Mouse (Mus musculus) left cerebral cortex, postnatal 36 days (tissue): Measurements from ENCODE around the gene Tgfbr3. TPM values are rescaled to one million over a fixed set of nuclear protein-coding genes. Genes with fewer than 3 reads are reported as not detected.

Experiments used
- DNase-seq, 2 experiments: peaks; one replicate each; pipeline ENCODE4 v3.0.0; 2021 to 2022; ENCODE audit warnings: low spot score in 2 of 2, mixed read lengths in 1 of 2
- intact Hi-C: fragments of 180-260 bp; cut with DNase I; formaldehyde crosslinking; loops from one replicate; pipeline ENCODE4 v1.15.1; 2025
- total RNA-seq, 2 experiments: library from RNA; stranded (reverse); gene quantifications; 2 replicates each; pipeline ENCODE4 v1.2.3; 2021

Tgfbr3 gene
- total RNA-seq, 2 experiments from 2014 or later = 7.9 to 10.1 TPM

DNA sequence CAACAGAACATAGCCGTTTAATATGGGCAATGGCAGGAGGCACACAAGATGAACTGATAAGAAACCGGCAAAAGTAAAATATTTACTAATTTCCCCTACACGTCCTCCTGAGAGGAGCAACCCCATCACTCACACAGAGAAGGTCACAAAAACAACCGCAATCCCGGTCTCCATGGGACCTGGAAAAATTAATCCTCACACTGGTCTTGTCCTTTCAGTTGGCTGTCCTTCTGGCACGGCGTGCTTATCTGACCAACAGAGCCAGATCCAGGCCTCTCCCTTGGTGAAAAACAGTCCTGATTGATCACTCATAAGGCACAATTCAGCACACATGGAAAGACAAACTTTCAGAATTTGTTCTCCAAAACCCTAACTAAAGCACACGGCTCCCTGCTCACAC lies 157.2 kb downstream of the Tgfbr3 start:
- no peak for DNase-seq
- intact Hi-C loops = no loop called here

DNA sequence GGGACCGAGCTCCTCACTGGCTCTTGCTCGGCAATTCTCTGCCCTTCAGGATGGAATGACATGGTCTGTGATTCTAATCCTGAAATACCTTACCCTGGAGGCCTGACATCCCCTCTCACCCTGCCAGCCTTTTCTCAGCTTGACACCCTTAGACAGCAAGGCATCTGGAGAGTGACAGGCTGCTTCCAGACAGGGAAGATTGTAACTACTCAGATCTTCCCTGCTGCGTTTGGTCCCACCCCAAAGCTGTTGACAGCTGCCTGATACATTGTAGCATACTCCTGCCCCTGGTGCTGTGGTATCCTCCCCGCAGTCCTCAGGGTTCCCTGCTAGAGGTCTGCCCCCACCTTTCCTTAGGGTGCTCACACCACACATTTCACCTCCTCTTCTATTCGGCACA lies 160.1 kb downstream of the Tgfbr3 start:
- intact Hi-C loops = no loop called here
- no peak for DNase-seq

DNA sequence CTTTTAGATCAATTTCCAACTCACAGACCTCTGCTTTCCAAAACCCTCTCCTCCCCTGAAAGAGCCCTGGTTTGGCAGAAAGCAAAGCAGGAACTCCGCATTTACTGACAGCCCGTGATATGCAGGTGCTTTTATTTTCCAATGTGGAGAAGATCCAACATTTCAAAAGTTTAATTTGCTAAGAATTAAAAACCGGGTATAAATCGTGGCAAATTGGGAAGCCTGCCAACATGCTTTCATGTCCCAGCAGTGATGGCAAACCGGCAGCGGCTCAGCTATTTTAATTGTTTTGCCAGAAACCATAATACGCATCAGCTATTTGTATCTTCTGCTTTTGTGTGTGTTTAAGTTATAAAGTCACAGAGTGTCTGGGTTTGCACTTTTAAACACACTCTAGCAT lies 162.9 kb downstream of the Tgfbr3 start:
- no peak for DNase-seq
- intact Hi-C loops = no loop called here

DNA sequence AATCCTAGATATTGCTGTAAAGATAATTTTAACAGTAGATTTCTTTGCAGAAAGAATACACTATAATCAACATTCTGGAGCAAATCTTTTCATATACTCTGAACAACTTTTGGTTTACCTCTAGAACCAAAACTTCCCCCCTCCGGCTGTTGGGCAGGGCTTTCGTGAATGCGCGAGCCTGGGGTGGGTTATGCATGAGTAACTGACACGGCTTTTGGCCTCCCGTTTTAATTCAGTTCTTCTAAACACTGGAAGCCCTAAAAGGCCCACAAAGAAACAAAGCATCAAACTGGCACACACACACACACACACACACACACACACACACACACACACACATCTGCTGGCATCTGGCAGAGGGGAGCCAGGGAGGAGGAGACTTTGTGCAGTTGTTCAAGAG lies 164.3 kb downstream of the Tgfbr3 start:
- no peak for DNase-seq
- intact Hi-C loops = no loop called here

DNA sequence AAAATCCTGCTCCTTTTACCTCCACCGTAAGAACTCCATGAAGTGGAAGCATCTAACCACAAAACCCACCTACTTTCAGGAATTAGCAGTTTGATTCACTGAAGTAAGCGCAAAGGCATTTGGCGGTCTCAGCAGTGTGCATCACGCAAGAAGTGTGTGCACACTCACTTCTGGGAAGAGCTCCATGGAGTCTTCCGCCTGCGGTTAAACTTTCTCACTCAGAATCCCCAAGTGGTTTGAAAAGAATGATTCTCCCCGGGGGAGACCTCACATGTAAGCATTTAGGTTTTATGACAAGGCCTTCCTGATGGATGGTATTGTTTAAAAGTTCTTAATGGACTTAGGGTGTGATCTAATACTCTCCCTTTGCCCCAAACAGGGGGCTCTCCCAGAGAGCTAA lies 164.9 kb downstream of the Tgfbr3 start:
- intact Hi-C loops = no loop called here
- DNase-seq = no peak

DNA sequence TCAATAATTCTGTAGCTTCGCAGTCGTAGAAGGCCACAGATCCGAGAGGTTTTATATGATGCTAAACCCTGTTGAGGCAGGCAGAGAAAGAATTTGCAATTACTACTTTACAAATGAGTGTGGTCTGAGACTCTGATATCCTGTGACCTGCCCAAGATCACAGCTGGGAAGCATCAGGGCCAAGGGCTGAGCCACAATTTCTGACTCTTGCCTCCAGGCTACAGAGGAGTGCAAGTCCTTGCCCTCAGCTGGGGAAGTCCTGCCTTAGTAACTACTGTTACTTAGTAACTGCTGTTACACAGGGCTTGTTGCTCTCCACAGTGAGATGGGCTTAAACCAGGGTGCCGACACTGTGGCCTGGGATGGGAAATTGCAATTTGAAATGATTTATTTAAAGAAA lies 166.8 kb downstream of the Tgfbr3 start:
- intact Hi-C loops = no loop called here
- no peak for DNase-seq

DNA sequence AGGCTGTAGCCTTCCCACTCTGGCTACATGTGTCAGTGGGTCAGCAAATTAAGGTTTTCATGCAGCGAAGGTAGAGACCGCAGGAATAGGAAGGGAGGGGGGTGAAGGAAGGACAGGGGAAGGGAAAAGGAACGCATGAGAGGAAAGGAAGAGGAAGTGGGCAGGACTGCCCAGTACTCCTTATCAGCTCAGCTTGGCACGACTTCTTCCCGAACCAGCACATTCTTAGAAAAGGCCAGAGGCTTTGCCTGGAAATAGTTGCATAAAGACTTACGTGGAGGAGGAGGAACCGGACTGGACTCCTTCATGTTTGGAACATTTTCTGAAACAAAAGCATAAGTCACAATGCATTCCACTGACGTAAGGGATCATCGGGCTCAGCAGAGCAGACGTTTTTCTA lies 168.3 kb downstream of the Tgfbr3 start:
- intact Hi-C loops = no loop called here
- DNase-seq = no peak

DNA sequence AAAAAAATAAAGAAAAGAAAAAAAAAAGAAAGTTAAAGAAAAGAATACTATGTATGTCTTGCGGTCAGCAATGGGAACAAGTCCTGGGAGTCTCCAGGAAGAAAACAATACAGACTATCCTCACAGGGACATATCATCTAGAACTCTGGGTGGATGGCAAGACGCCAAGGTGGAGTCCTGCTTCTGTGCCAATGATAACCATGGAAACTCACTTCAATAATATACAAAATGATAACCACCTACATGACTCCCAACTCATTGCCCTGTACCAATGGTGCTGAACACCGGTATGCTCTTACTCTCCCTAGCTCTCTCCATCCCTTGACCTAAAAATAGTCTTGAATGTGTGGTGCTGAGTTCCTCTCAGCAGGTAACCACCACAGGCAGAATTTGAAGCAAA lies 168.8 kb downstream of the Tgfbr3 start:
- no peak for DNase-seq
- intact Hi-C loops = no loop called here

DNA sequence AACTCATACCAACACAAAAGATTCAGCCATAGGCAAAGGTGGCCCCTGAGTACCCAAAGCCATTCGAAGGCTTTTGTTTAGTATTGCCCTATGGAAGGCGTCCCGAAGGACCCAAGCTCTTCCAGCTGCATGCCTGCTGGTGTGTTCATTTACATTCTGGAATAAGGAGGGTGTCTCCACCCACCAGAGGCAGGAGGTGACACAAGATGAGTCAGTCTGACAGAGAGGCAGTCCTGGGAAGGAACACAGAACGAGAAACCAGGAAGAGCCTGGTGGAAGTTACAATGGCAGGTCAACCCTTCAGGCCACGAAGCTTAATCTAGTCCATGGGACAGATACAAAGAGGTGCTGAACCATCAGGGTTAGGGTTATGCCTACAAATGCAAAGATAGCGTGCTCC lies 169.5 kb downstream of the Tgfbr3 start:
- intact Hi-C loops = no loop called here
- no peak for DNase-seq

DNA sequence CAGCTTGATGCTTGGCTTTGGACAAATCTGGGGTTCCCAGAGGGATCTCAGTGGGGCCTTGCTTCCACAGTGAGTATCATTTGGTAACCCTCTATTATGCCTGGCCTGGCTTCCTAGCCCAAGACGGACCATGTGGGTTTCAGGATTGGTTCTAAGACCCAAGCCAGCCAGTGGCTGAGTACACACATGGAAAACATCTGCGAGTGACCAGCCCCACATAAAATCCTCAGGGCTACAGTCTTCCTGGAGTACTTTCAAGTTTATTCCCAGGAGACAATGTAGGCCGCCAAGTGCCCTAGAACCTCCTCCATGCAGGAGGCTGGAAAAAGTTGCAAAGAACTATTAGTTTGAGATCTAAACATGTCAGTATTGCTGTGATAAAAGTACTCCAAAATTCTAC lies 172.6 kb downstream of the Tgfbr3 start:
- DNase-seq = no peak
- intact Hi-C loops = no loop called here

DNA sequence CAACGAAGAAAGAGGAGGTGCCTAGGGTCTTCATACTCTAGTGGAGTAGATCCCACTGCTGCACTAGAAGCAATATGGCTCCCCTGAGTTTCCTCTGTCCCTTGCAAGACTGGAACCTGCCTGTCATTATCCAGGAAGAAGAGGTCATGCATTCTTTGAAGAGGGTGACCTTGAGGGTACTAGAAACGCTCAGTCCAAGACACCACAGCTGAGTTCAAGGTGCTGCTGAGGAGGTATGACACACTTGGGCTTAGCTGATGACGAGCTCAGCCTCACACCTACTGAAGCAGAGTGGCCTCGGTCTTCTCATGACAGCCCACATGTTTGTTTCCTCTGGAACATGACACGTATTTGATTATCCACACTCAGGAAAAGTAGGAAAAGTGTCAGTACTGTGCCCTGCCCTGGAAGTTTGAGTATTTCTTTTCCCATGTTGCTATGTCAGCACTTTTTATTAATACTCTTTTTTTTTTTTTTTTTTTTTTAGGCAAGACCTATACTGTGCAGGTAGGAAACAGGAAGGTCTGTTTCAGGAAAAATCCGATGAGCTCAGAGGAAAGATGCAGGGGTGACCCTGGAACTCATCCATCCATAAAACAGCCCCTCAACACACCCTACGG lies 176.7 kb downstream of the Tgfbr3 start:
- intact Hi-C loops = no loop called here
- DNase-seq = no peak

DNA sequence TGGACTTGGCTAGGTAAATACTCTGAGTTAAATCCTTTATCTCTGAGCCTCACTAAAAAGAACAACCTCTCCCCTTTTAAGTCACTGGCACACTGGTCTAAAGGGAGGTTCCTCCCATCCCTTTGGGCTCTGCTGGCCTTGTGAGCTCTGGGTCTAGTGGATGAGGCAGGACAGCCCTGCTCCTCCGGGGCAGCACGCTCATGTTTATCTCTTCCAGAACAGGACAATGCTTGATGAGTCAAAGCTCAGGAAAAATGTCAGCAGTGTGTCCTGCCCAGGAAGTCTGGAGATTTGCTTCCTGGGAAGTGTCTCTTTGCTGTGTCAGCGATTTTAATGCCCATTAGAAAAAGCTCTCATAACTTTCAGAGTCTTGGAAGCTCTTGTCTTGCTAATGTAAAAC lies 177.6 kb downstream of the Tgfbr3 start:
- no peak for DNase-seq
- intact Hi-C loops = no loop called here

DNA sequence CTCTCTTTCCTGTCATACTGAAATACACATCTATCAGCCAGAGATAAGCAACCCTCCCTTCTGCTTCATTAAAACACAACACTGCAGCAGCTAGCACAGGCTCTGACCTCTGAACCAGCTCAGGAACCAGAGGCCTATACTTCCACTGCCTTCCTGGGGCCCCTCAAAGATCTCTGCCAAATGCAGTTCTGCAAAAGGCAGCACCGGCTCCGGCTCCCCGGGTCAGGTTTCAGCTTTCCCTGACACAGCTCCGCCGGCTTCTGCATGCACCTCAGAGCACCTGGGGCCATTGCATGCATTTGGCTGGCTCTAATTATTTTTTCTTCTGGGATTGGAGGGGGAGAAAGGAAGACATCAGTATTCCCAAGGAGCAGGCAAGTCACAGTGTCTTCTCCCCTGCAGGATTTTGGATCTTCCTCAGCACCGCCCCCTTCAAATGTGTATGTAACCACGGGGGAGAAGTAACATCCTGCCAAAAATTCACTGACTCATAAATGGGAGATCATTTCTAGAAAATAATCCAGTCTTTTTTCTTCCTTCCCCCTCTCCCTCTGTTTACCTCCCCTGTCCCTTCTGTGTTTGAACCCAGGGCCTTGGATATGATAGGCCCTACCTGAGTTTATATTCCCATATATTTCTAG lies 178.4 kb downstream of the Tgfbr3 start:
- peak; percentile 14 to 35 for DNase-seq
- intact Hi-C loops = no loop called here

DNA sequence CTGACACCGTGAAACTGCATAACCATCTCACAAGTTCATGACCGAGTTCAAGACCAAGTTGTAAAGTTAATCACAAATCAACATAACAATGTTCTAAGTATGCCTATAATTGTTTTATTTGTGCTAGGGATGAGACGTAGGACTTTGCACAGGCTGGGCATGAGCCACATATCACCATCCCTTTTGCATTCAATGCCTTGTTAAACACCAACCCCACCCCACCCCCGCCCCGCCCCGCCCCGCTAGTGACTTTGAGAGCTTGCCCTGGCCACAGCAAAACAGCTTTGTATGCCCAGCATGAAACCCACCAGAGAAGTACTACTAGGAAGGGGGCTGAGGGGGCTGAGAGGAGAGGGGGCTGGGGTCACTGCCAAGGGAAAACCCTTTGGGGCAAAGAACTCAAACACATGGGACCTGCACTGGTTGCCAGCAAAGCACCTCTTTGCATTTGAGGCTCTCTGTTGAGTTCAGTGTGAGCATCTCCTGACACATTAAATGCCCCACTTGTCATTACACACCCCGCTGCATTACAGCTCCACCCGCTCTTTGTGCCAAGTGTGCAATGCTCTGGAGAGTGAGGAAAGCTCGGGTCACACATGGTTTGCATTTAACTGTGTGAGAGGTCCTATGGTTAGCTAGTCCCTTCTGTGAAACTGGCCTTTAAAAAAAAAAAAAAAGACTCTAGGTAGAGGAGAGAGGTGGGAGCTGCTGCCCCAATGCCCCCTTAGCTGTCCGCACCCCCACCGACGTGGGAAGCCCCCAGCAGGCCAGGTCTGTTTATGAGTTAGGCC lies 179.1 kb downstream of the Tgfbr3 start:
- no peak for DNase-seq
- intact Hi-C loops = no loop called here

DNA sequence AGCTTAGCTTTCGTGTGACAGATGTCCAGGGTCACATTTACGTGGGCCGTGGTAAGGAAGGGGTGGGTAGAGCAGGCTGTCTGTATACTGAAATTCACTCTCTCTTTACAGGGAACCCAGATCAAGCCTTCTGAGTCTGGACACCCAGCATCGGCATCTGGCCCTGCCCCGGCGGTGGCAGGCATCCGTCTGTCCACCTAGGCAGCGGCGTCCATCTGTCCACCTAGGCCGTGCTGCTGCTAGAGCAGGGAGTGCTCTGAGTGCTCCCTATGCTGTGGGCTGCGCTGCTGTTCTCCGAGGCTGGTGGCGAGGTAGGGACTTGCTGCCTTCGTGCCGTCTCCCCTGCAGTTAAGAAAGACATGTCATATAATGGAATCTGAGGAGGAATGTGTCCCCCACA lies 180.0 kb downstream of the Tgfbr3 start:
- intact Hi-C loops = no loop called here
- DNase-seq = no peak

DNA sequence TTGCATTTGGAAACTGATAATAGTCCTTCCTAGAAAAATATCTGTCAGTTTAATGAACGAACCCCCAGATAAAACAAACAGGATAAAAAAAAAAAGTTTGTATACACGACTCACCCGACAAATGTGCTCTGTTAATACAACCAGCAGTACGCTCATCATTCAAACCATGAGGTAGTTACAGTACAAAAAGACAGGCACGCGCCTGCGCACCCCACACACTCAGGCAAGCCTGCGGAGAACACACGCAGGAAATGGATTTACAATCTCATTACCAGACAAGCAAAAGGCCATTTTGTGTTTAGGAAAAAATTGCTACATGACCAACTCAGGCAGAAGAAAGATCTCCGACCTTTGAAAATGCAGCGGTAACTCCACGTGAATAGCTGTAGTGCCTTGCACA lies 182.6 kb downstream of the Tgfbr3 start:
- intact Hi-C loops = no loop called here
- no peak for DNase-seq

DNA sequence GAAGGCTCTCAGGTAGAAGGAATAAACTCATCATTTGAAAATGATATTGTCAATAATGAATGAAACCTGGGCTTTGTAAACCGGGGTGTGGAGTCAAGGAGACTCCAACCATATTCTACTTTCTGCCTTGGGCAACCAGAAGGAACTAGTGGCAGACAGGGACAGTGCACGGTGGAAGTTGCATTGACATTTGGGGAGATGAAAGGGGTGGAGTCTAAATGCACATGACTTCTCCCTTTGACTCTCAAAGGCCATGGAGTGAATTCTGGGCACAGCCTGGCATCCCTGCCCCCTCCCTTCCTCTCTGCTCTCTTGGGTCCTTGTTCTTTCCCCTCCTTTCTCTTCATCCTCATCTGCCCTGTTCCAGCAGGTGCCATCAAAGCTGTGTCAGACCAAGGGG lies 183.3 kb downstream of the Tgfbr3 start:
- no peak for DNase-seq
- intact Hi-C loops = no loop called here

DNA sequence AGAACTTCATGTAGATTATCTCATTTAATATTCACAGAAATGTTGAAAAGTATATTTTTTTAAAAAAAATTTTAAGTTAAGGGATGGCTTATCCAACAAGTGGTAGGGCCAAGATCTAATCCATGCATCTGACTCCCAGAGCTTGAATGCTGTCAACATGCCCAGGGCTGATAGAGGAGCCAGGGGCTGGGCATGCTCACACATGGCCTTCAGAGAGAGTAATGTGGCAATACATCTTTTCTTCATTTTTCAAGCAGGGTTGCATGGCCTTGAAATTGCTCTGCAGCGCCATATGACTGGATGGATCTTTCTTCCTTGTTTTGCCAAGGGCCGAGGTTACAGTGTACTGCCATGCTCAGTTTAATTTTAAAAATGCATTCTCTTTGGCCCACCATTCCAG lies 185.8 kb downstream of the Tgfbr3 start:
- DNase-seq = no peak
- intact Hi-C loops = no loop called here

DNA sequence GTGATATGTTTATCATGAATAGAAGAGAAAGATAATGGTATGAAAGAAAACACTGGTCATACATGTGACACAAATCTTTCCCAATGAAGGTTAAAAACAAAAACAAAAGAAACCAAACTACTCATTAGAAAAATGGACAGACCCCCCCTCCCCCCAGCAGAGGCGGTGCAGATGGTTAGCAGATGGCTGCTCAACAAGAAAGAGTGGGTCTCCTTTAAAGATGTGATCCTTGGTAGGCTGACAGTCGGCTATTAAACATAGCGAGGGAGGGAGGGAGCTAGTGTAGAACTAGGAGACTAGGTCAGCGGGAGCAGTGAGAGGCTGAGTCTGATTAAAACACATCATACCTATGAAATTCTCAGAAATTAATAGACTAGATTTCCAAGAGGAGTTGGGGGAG lies 186.5 kb downstream of the Tgfbr3 start:
- no peak for DNase-seq
- intact Hi-C loops = no loop called here

DNA sequence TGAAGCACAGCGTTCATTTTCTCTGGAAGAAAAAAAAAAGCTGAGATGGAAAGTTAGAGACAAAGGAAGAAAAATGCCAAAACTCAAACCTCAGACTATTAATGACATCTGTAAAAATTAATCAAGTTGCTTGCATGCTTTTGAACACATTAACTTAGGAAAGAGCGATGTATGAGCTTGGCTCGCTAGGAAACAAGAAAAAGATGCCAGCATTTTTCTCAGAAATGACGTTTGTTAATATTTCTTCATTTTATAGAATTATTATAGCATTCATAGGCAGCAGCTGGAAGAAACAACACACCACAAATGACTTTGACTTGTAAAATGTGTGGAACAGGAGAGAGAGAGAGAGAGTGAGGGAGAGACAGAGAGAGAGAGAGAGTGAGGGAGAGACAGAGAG lies 187.7 kb downstream of the Tgfbr3 start:
- DNase-seq = no peak
- intact Hi-C loops = no loop called here

DNA sequence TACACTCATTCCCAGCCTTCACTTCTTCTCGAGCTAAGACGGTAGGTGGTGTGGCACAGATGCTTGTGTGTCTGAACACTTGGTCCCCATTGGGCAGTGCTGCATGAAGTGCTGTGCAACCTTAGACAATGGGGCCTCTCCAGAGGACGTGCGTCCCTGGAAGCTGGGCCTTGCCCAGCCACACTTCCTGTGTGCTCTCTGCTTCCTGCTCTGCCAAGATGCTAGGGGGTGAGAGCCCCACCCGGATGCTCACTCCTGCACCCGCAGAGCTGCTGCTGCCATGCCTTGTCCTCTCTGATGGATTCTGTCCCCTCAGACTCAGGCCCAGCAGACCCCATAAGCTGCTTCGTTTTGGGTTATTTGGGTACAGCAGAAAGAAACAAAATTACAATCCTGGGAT lies 188.3 kb downstream of the Tgfbr3 start:
- intact Hi-C loops = no loop called here

More for the DNA sequence above, 188.3 kb downstream of the Tgfbr3 start:
- DNase-seq = no peak
